Mouse (Mus musculus): ENCODE data around the gene Mast3. TPM values are rescaled to one million over a fixed set of nuclear protein-coding genes. Genes with fewer than 3 reads are reported as not detected.

The Mast3 gene
- polyA plus RNA-seq (2012; ENCODE audit: insufficient read depth, insufficient read length, low replicate concordance, missing spikeins): 57.2 TPM in 1 of 2 replicates, not detected in the other

DNA sequence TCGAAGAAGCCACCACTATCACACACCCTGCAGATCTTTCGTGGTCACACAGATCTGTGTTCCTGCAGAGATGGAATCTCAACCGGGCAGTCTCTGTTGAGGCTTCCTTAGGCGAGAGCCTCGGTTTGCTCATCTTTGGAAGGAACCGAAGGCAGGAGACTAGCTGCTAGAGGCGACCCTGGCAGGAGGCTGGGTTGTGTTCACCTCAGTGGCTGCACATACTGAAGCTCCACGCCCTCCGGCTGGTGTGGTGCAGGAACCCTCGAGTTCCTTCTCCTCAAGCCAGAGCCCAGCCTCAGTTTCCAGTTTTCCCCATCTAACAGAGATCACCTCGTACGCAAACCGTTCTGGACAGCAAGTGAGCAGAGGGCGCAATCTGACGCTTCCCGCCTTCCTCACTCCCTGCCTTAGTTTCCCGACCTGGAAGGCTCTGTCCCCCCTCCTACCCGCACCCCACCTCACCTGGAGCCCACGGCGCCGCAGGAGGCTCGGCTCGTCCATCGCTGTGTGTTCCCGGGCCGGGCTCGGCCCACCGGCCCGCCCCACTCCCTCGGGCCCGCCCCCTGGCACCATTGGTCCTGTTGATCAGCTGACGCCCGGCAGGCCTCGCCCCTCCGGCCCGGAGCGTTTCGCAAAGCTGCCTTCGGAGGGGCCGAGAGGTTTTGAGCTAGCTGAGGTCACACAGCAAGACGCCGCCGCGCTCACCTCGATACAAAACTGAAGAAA lies at the start of gene Mast3:
Mast3 (minus strand) TSS at position 574 of the 726 bp plus-strand sequence.
- Histone ChIP-seq H3K4me3 (ENCODE audit: insufficient read depth, low read depth, low read length) (peak within 1 kb of the TSS; percentile 60), H3K27ac (ENCODE audit: insufficient read depth, low read depth, low read length) (peak within 1 kb of the TSS; percentile 18; the same call in 1 of the 2 replicates), H3K4me1 (ENCODE audit: control insufficient read depth, insufficient read depth, low read length) (peaks cover 36% of the 10 kb centered on the region)
- peak; percentile 50; the same call in 1 of the 2 replicates for TF ChIP-seq POLR2A (IDR thresholded peaks at IDR 0.05; ENCODE audit: insufficient read depth, low read depth, low read length)
- TF ChIP-seq CTCF (IDR thresholded peaks at IDR 0.05; ENCODE audit: insufficient read depth, low read depth, low read length): no peak
- 1% methylated on average over 45 of the region's 45 CpGs for WGBS

DNA sequence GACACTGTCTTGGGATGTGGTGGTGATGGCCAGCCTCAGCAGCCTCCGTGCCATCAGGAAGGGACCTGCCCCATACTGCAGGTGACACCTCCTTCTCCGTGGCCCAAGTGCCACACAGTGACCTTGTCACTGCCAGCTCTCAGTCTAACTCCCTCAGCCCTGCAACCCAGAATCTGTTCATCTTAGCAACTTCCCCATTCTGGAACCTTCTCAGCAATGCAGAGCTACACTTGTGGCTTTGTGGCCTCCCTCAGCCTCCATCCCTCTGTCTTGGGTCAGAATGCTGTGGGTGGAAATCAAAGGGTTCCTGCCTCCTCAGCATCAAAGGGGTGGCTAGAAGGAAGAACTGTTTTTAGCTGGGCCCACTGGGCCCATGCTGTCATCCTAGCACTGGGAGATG lies 49.0 kb upstream of the Mast3 start:
- WGBS: 81% methylated on average over 2 of the region's 2 CpGs
- no peak overlapping the region for H3K4me3 ChIP-seq (ENCODE audit: insufficient read depth, low read depth, low read length)

DNA sequence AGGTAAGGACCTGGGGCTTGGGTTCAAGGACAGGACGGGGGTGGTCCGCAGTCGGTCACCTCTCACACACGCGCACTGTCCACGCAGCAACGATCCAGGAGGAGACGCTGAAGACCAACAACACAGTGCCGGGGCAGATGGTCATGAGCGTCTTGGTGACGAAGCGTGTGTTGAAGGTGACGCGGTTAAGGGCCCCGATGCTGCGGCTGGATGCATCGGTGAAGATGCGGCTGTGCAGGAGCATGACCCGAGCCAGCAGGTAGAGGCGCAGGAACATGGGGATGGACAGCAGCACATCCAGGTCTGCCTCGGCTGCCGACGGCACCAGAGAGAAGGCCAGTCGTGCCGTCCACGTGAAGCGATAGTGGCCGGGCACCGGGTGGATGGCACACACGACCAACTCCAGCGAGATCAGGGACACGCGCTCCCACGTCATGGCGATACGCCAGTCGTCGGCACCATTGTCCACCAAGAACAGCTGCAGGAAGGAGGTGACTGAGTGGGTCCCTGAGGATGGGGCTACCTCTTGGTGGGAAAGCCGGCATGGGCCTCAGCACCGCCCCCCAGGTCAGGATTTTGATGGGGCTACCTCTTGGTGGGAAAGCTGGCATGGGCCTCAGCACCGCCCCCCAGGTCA lies 47.9 kb upstream of the Mast3 start:
- peaks cover 13% of the 10 kb centered on the region for H3K4me1 ChIP-seq (ENCODE audit: control insufficient read depth, insufficient read depth, low read length)
- H3K4me3 ChIP-seq (ENCODE audit: insufficient read depth, low read depth, low read length): no peak overlapping the region
- H3K27ac ChIP-seq (ENCODE audit: insufficient read depth, low read depth, low read length): no peak overlapping the region
- whole genome bisulfite sequencing: 93% methylated on average over 41 of the region's 41 CpGs
- no peak for TF ChIP-seq POLR2A (IDR thresholded peaks at IDR 0.05; ENCODE audit: insufficient read depth, low read depth, low read length)
- no peak for TF ChIP-seq CTCF (IDR thresholded peaks at IDR 0.05; ENCODE audit: insufficient read depth, low read depth, low read length)

More for the DNA sequence above, 49.0 kb upstream of the Mast3 start:
- H3K27ac ChIP-seq (ENCODE audit: insufficient read depth, low read depth, low read length): no peak overlapping the region
- H3K4me1 ChIP-seq (ENCODE audit: control insufficient read depth, insufficient read depth, low read length): peaks cover 15% of the 10 kb centered on the region
- TF ChIP-seq POLR2A (IDR thresholded peaks at IDR 0.05; ENCODE audit: insufficient read depth, low read depth, low read length) (no peak), CTCF (IDR thresholded peaks at IDR 0.05; ENCODE audit: insufficient read depth, low read depth, low read length) (no peak)

GRCm38 (mm10) chr8:70851837-70852236 lies 47.0 kb upstream of the Mast3 start:
- Histone ChIP-seq H3K27ac (ENCODE audit: insufficient read depth, low read depth, low read length) (no peak overlapping the region), H3K4me3 (ENCODE audit: insufficient read depth, low read depth, low read length) (no peak overlapping the region), H3K4me1 (ENCODE audit: control insufficient read depth, insufficient read depth, low read length) (peaks cover 6% of the 10 kb centered on the region)
- TF ChIP-seq POLR2A (IDR thresholded peaks at IDR 0.05; ENCODE audit: insufficient read depth, low read depth, low read length) (no peak), CTCF (IDR thresholded peaks at IDR 0.05; ENCODE audit: insufficient read depth, low read depth, low read length) (no peak)
- 67% methylated on average over 6 of the region's 6 CpGs for WGBS

DNA sequence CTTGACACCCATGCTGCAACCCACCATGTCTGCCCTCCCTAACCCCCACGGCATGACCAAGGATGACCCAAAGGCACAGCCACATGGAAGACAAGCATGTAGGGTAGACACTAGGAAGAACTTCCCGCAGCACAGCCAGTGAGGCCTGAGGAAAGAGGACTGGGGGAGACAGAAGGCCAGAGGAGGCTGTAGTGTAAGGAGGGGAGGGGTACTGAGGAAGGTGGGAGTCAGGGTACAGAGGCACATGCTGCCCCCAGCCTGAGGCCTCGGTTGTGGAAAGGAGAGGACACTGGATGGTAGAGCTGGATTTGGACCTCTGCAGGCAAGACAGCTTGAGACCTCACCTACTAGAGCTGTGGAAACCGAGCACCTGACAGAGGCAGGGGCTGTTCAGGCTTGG lies 46.1 kb upstream of the Mast3 start:
- H3K4me3 ChIP-seq (ENCODE audit: insufficient read depth, low read depth, low read length): no peak overlapping the region
- no peak for TF ChIP-seq CTCF (IDR thresholded peaks at IDR 0.05; ENCODE audit: insufficient read depth, low read depth, low read length)
- TF ChIP-seq POLR2A (IDR thresholded peaks at IDR 0.05; ENCODE audit: insufficient read depth, low read depth, low read length): no peak
- H3K4me1 ChIP-seq (ENCODE audit: control insufficient read depth, insufficient read depth, low read length): no peaks in the 10 kb centered on the region; the same call in 1 of the 2 replicates
- 87% methylated on average over 4 of the region's 4 CpGs for WGBS
- no peak overlapping the region for H3K27ac ChIP-seq (ENCODE audit: insufficient read depth, low read depth, low read length)

GRCm38 (mm10) chr8:70850132-70850845 lies 45.4 kb upstream of the Mast3 start:
- Histone ChIP-seq H3K4me3 (ENCODE audit: insufficient read depth, low read depth, low read length) (no peak overlapping the region), H3K27ac (ENCODE audit: insufficient read depth, low read depth, low read length) (no peak overlapping the region), H3K4me1 (ENCODE audit: control insufficient read depth, insufficient read depth, low read length) (no peaks in the 10 kb centered on the region; the same call in 1 of the 2 replicates)
- no peak for TF ChIP-seq POLR2A (IDR thresholded peaks at IDR 0.05; ENCODE audit: insufficient read depth, low read depth, low read length)
- no peak for TF ChIP-seq CTCF (IDR thresholded peaks at IDR 0.05; ENCODE audit: insufficient read depth, low read depth, low read length)
- WGBS: 84% methylated on average over 7 of the region's 7 CpGs

DNA sequence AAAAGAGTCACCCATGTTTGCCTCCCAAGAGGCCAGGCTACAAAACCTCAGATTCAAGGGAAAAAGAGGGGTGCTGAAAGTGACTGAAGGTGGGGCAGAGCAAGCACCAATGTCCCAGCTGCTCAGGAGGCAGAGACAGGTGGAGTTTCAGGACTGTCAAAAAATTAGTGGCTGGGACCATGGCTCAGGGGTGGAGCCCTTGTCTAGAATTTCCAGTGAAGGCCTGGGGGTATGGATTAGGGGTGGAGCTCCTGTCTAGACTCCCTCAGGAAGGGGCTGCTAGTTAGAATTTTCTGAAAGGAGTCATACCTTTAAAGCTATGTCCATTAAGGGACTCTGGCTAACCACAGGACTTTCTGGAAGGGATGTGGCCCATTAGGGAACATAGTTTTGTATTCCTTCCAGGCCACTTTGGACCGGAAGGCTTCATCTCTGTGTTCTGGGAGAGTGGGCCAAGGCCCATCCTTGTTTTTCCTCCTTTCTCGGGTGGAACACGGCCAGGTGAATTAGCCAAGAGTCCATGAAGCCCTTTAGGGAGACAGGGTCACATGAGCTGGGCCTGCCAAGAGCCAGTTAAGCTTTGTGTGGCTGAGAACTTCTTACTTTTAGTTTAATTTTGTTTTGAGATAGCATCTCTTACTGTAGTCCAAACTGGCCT lies 44.6 kb upstream of the Mast3 start:
- 69% methylated on average over 3 of the region's 3 CpGs for WGBS
- no peaks in the 10 kb centered on the region for H3K4me1 ChIP-seq (ENCODE audit: control insufficient read depth, insufficient read depth, low read length)
- H3K4me3 ChIP-seq (ENCODE audit: insufficient read depth, low read depth, low read length): no peak overlapping the region
- no peak overlapping the region for H3K27ac ChIP-seq (ENCODE audit: insufficient read depth, low read depth, low read length)
- no peak for TF ChIP-seq POLR2A (IDR thresholded peaks at IDR 0.05; ENCODE audit: insufficient read depth, low read depth, low read length)
- no peak for TF ChIP-seq CTCF (IDR thresholded peaks at IDR 0.05; ENCODE audit: insufficient read depth, low read depth, low read length)

DNA sequence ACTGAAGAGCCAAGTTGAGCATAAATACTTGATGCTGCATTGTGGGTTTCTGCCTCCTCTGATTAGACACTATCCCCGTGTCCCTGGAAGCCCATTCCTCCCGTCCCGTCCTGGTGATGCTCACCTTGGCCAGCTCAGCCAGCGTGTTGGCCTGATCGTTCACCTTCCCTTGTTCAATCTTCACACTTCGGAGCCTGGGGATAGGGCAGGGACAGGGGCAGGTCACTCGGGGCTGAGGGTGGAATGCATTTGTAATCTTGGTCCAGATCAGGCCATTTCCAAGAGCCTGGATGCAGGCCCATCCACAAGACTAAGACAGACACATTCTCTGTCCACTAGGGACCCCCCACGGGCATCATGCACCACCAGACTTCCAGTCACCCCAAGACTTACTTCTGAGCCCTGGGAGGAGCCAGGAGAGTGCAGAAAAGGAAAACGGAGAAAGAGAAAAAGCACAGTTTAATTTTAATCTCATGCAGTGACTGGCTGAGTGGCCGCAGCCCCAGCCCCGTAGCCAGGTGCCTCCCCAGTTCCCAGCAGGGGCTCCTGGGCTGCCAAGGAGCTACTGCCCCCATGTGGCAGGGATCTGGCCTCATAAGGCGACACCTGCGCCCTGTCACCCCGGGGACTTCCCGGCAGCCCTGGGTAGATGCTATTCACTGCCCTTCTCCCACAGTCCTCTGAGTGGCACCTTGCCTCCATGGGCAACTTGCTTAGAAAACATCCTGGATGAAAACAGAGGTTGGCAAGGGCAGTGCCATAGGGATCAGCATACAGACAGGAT lies 41.7 kb upstream of the Mast3 start:
- Histone ChIP-seq H3K4me3 (ENCODE audit: insufficient read depth, low read depth, low read length) (no peak overlapping the region), H3K27ac (ENCODE audit: insufficient read depth, low read depth, low read length) (no peak overlapping the region), H3K4me1 (ENCODE audit: control insufficient read depth, insufficient read depth, low read length) (no peaks in the 10 kb centered on the region)
- no peak; the same call in 1 of the 2 replicates for TF ChIP-seq CTCF (IDR thresholded peaks at IDR 0.05; ENCODE audit: insufficient read depth, low read depth, low read length)
- no peak for TF ChIP-seq POLR2A (IDR thresholded peaks at IDR 0.05; ENCODE audit: insufficient read depth, low read depth, low read length)
- WGBS: 61% methylated on average over 15 of the region's 15 CpGs
